Mouse (Mus musculus) forebrain, embryonic 10.5 days (tissue): ENCODE data around the gene Syne3. TPM values are rescaled to one million over a fixed set of nuclear protein-coding genes. Genes with fewer than 3 reads are reported as not detected.

Experiments
- DNase-seq: peaks from one replicate; pipeline ENCODE4 v3.0.0-alpha.2; 2017; ENCODE audit warnings: low spot score; ENCODE audit errors: extremely low spot score
- H3K27ac ChIP-seq: fragments of 300-500 bp; sonication (generic); 2 replicates; pipeline ENCODE4 v1.5.1; 2016; ENCODE audit warnings: mild to moderate bottlenecking
- H3K27me3 ChIP-seq: fragments of 300-500 bp; sonication (generic); 2 replicates; pipeline ENCODE4 v1.6.1; 2016; ENCODE audit warnings: mild to moderate bottlenecking; ENCODE audit not compliant: poor library complexity, severe bottlenecking
- H3K36me3 ChIP-seq: fragments of 300-500 bp; sonication (generic); replicated peaks from 2 replicates; pipeline ENCODE4 v1.6.1; 2016; ENCODE audit warnings: mild to moderate bottlenecking, moderate library complexity
- H3K4me1 ChIP-seq: fragments of 300-500 bp; sonication (generic); 2 replicates; pipeline ENCODE4 v1.6.1; 2016
- H3K4me3 ChIP-seq: fragments of 300-500 bp; sonication (generic); 2 replicates; pipeline ENCODE4 v1.5.1; 2016; ENCODE audit warnings: mild to moderate bottlenecking, moderate library complexity
- H3K9me3 ChIP-seq: fragments of 300-500 bp; sonication (generic); 2 replicates; pipeline ENCODE4 v1.6.1; 2016; ENCODE audit warnings: mild to moderate bottlenecking, moderate library complexity
- WGBS: fragments of 180-500 bp; shearing (Covaris S2); methylation state at CpG from one replicate; pipeline ENCODE4 v1.1.7; 2016; 5-methylcytosine and 5-hydroxymethylcytosine counted together
- polyA plus RNA-seq: library from polyadenylated mRNA; unstranded; fragments of >200 nt; fragmentation: Nextera tagmentation; extraction: Ambion mirVana; gene quantifications from 2 replicates; pipeline ENCODE4 v1.2.1, GENCODE M21; 2016

Syne3 gene
- polyA plus RNA-seq, 1 experiment from 2014 or later = 0.10 TPM

DNA sequence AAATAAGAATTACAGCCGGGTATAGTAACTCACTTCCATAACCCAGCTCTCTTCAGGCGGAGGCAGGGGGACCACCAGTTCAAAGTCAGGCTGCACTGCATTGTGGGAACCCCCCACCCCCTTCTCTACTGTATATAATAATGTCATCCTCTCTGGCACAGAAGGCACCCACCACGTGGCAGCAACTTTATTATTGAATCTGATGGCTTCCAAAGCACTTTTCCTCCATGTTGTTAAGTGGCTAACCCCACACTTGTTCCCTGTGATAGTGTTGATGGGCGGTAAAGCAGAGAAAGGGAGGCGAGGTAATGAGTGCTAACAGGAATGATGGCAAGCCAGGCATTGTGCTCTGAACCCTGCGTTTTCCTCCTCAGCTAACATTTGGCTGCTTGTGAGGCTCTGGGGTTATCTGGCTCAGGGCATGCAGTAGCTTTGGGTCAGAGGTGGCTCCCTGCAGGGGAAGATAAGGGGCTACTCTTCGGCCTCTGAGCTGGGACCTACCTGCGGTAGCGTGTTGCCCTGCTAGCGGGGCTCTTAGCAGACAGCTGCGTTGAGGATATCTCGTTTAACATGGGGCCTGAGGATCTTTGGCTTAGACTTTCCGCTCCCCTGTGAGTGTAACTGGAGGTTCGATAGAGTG, 24.6 kb upstream of the Syne3 start:
- no peak for DNase-seq
- Histone ChIP-seq H3K4me3 (peak overlapping the region; percentile 90), H3K9me3 (no peaks in the 10 kb centered on the region), H3K27ac (peak overlapping the region; percentile 89; the same call in 1 of the 2 replicates), H3K36me3 (peaks cover 37% of the 10 kb centered on the region), H3K27me3 (no peaks in the 10 kb centered on the region), H3K4me1 (peaks cover 48% of the 10 kb centered on the region)
- WGBS = 82% methylated on average over 14 of the region's 14 CpGs

DNA sequence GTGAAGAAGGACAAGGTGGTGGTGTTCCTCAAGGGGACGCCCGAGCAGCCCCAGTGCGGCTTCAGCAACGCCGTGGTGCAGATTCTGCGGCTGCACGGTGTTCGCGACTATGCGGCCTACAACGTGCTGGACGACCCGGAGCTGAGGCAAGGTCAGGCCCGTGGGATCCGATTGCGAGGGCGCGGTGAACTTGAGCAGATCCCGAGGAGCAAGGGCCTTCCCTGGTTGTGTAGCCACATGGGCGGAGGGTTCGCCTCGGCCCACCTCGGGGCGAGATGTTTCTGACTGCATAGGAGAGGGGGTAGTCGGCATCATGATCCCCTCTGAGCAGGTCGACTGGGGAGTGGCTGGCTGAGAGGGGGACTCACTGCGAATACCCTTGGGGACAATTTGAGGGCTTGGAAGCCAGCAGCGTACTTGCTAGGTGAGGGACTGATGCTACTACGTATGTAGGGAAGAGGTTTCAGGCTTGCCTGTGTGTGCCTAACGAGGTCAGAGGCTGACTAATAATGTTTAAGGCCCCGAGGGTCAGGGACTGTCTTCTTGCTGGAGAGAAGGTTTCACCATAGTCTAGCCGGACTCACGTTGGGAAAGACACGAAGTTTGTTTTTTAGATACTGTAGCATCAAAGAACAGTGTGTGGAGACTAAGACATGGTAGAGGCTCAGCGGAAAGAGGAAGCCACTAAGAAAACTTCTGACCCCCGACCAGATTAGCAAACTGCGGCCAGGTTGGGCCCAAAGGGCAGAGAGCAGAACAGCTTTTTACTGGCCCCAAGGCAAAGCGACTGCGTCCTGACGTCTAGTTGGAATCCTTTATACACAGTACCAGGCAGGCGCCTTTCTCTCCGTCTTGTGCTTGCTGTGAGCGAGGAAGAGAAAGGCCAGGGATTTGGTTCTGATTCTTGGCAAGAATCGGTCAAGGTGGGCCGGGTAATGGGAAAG, 23.5 kb upstream of the Syne3 start:
- Histone ChIP-seq H3K27ac (peak overlapping the region; percentile 89), H3K4me3 (peak overlapping the region; percentile 90), H3K4me1 (peaks cover 41% of the 10 kb centered on the region), H3K27me3 (no peaks in the 10 kb centered on the region), H3K36me3 (peaks cover 37% of the 10 kb centered on the region), H3K9me3 (no peaks in the 10 kb centered on the region)
- WGBS = 3% methylated on average over 45 of the region's 45 CpGs
- no peak for DNase-seq

DNA sequence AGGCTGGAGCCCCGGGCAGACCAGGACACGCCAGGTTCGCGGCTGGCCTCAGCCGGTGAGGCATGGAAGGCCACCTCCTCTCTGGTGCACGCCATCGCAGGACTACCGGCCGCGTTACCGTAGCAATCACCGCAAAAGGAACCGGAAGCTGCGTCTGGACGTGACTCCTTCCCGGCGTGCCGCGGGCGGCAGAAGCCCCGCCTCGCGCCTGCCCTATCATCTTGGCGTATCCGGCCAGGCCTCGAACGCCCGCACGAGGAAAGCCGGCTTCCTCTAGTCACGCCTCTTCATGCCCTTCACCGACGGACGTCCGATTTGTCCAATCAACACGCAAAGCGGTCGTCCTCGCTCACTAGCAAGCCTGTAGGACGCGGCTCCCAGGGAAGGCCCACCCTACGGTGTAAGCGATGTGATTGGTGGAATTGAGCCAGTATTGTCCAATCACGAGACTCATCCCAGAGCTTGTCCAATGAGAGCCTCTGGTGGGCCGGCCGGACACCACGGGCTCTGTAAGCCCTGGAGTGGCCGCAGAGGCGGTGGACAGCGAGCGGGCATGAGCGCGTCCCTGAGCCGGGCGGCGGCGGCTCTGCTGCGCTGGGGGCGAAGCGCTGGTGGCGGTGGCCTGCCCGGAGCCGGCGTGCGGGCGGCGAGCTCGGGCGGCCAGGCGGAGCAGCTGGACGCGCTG, 22.7 kb upstream of the Syne3 start, which contains the start of gene Glrx5:
Gene Glrx5 (plus strand): TSS at position 542 of the 685 bp plus-strand sequence.
- Histone ChIP-seq H3K9me3 (no peaks in the 10 kb centered on the region), H3K27ac (peak within 1 kb of the TSS; percentile 89), H3K27me3 (no peaks in the 10 kb centered on the region), H3K4me3 (peak within 1 kb of the TSS; percentile 90), H3K4me1 (peaks cover 41% of the 10 kb centered on the region), H3K36me3 (peaks cover 36% of the 10 kb centered on the region)
- peak; percentile 99 for DNase-seq
- under 1% methylated on average over 72 of the region's 72 CpGs for WGBS

DNA sequence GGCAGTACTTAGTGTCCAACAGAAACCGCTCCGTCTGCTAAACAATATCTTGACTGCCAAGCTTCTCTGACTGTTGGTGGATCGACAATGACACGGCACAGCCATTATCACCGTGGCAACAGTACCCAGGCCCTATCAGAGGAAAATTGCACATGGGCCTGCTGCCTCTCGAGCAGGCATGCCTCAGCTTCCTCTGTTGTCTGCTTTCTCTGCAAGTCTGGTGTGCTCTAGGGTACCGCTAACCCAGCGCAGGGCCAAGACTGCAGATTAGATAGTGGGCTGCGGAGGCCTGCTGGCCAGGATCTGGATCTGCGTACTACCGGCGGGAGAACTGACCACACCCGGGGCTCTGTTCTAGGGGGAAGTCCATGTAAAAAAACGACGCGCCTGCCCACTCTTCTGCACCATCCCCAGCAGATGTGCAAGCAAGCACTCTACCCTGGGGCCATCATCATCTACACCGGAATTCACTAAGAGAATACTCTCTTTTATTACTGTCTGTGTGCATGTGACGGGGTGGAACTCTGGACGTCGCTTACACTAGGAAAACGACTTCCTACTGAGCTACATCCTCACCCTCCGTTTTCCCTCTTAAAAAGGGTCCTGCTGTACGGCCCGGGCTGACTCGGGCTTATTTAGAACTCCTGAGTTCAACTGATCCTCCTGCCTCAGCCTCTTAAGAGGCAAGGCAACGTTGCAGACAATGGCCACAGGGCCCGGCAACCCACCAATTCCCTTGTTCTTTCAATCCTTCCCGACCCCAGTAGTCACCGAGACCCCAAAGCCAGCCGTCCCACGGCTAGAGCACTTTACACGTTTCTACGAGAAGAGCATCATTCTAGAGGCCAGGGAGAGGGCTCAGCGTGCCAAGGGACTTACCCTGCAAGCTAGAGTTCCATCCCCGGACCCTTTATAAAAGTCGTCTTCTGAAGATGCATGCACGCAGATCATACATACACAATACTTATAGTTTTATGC, 21.8 kb upstream of the Syne3 start:
- peak; percentile 37 for DNase-seq
- 11% methylated on average over 37 of the region's 37 CpGs for WGBS
- Histone ChIP-seq H3K36me3 (peaks cover 29% of the 10 kb centered on the region), H3K4me3 (peak overlapping the region; percentile 90), H3K27me3 (no peaks in the 10 kb centered on the region), H3K4me1 (peaks cover 41% of the 10 kb centered on the region), H3K9me3 (no peaks in the 10 kb centered on the region), H3K27ac (peak overlapping the region; percentile 89)

DNA sequence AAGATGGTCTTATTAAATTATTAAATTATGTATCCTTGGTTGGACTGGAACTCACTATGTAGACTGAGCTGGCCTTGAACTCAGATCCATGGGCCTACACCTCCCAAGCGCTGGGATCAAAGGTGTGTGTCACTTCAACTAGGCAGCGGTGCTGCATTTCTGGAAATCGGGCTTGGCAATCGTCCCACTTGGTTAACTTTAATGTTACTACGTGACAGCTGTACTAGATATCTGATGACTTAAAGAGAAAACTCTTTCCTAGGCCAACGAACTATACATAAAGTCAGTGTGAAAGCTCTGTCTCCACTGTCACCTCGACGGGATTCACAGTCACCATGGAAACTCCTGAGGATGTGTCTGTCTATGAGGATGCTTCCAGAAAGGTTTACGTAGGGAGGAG, 20.3 kb upstream of the Syne3 start:
- no peak for DNase-seq
- H3K27me3 ChIP-seq = no peaks in the 10 kb centered on the region
- 93% methylated on average over 9 of the region's 9 CpGs for WGBS
- no peak overlapping the region for H3K27ac ChIP-seq
- no peaks in the 10 kb centered on the region for H3K9me3 ChIP-seq
- peaks cover 25% of the 10 kb centered on the region for H3K36me3 ChIP-seq
- peaks cover 36% of the 10 kb centered on the region for H3K4me1 ChIP-seq
- H3K4me3 ChIP-seq = no peak overlapping the region

DNA sequence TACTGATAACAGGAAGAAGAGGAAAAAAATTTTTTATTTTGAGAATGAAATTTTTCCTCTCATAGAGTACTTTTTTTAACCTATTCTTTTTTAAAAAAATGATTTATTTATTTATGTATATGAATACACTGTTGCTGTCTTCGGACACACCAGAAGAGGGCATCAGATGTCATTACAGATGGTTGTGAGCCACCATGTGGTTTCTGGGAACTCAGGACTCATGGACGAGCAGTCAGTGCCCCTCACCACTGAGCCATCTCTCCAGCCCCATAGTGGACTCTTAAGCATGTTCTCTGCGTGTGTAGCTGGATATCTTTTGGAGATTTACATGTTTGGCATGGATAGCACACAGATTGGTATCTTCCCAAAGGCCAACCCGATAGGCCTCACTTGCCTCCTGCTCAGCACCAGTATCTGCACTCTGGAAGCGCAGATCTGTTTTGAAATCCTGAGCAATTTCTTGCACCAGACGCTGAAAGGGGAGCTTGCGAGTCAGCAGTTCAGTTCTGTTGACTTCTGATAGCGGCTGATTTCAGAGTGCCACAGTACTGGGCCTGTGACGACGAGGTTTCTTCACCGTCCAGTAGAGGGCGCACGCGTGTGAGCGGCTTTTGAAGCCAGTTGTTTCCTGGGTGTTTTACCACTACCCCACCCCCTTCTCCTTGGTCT, 17.8 kb upstream of the Syne3 start:
- peaks cover 16% of the 10 kb centered on the region for H3K4me1 ChIP-seq
- WGBS = 37% methylated on average over 15 of the region's 15 CpGs
- H3K4me3 ChIP-seq = no peak overlapping the region
- peaks cover 36% of the 10 kb centered on the region for H3K36me3 ChIP-seq
- DNase-seq = peak; percentile 68
- H3K27ac ChIP-seq = no peak overlapping the region
- peaks cover 16% of the 10 kb centered on the region for H3K9me3 ChIP-seq
- H3K27me3 ChIP-seq = no peaks in the 10 kb centered on the region

DNA sequence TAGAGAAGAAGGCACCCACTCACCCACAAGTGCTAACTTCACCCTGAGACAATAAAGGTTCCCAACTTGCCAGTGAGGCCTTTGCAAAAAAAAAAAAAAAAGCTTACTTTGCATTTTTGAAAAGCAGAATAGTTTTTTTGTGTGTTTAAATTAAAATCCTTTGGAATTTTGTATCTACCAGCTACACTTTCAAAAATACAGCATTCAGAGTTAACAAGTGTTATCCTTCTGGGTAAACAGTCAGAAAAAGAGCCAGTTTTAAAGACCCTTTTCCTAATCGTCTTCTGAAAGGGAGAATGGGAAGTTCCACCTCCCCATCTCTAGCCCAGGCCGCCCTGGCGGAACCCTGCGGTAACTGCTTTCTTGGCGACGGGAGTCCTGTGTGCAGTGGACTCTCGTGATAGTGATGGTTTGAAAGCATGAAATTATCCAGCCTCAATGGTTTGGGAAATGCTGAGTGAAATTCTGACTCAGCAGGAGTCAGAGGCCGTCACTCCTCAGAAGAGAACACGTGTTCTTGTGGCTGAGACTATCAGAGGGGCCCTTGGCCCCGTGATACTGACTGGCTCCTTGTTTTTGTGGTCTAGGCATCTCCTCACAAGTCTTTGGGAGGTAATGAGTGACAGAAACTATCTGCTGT, 16.5 kb upstream of the Syne3 start:
- H3K27me3 ChIP-seq = no peaks in the 10 kb centered on the region
- H3K36me3 ChIP-seq = peaks cover 36% of the 10 kb centered on the region
- 61% methylated on average over 10 of the region's 10 CpGs for WGBS
- no peak for DNase-seq
- peaks cover 10% of the 10 kb centered on the region for H3K4me1 ChIP-seq
- H3K4me3 ChIP-seq = no peak overlapping the region
- H3K27ac ChIP-seq = 0 out of 2 replicates have a peak overlapping the region, but pooled peaks have one; percentile 11
- H3K9me3 ChIP-seq = peaks cover 17% of the 10 kb centered on the region

DNA sequence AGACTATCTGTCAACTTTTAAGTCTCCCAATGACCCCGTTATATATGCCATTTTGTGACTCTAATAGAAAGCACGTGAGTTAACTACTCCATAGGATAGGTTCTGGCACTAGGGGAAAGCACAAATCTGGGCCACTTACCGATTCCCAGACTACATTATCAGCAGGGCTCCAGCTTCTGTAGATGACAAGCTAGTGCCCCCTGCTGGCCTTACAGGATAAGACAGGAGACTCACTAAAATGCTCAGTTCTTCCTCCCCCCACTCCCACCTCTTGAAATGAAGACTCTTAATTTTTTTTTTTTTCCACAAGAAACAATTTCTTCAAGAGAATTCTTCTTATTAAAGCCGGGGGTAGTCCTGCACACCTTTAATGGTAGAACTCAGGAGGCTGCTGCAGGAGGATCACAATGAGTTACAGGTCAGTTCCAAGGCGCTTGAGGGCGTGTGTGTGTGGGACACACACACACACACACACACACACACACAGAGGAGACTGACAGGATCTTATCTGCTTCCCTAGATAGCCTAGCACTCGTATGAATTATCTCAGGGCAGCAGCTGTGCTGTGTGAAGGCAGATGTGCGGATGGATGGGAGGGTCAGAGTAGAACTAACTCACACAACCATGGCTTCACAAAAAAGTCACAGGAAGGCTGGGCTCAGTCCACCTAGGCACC, 15.8 kb upstream of the Syne3 start:
- Histone ChIP-seq H3K27me3 (no peaks in the 10 kb centered on the region), H3K27ac (no peak overlapping the region), H3K4me1 (peaks cover 4% of the 10 kb centered on the region), H3K9me3 (peaks cover 17% of the 10 kb centered on the region), H3K4me3 (no peak overlapping the region), H3K36me3 (peaks cover 33% of the 10 kb centered on the region)
- DNase-seq = peak; percentile 45
- WGBS = 57% methylated on average over 8 of the region's 8 CpGs

DNA sequence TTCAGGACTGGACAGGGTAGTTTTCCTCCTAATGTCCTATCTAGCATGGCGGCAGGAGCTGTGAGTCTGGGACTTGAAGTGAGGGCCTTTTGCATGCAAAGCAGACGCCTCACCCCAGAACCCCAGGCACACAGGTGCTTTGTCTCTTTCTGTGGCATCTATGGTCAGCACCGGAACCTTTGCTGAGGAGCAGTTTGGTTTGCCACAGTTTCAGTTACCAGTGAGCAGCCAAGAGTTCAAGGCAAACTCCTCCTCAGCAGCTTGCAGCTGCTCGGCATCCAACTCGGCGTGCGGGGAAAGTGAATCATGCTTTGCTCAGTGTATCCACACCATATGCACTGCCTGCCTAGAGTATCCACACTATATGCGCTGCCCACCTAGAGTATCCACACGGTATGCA, 13.2 kb upstream of the Syne3 start:
- DNase-seq = no peak
- 98% methylated on average over 9 of the region's 9 CpGs for WGBS
- Histone ChIP-seq H3K9me3 (peaks cover 17% of the 10 kb centered on the region), H3K4me3 (no peak overlapping the region), H3K27ac (no peak overlapping the region), H3K27me3 (no peaks in the 10 kb centered on the region), H3K36me3 (peaks cover 13% of the 10 kb centered on the region), H3K4me1 (peaks cover 12% of the 10 kb centered on the region)

DNA sequence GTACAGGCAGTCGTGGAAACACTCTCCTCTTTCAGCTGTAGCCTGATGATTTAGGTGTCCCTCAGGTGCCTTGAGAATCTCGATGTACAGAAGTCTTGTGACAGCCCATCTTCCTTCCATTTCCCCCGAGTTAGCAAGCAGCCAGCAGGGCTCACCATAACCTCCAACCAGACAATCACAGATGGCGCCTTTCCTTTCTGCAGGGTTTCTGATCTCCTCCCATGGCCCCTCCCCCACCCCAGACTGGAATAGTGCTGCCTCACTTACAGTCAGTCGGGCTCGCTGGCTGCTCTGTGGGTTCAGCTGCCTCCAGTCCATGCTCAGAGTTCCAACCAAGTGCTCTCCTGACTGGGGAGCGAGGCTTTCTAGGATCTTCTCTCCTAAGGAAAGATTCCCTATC, 12.5 kb upstream of the Syne3 start:
- no peak for DNase-seq
- Histone ChIP-seq H3K27me3 (no peaks in the 10 kb centered on the region), H3K27ac (no peak overlapping the region)

More for the DNA sequence above, 12.5 kb upstream of the Syne3 start:
- Histone ChIP-seq H3K9me3 (peaks cover 17% of the 10 kb centered on the region), H3K4me1 (peaks cover 12% of the 10 kb centered on the region), H3K36me3 (peaks cover 13% of the 10 kb centered on the region), H3K4me3 (no peak overlapping the region)
- 75% methylated on average over 7 of the region's 7 CpGs for WGBS
